Mouse (Mus musculus) left cerebral cortex, postnatal 10 days (tissue): ENCODE measurements around the gene Cyp4a12b. TPM values are rescaled to one million over a fixed set of nuclear protein-coding genes. Genes with fewer than 3 reads are reported as not detected.
"Not testable (repeated sequence)": the region's sequence is repeated elsewhere in the genome, so short reads cannot be mapped to it uniquely, and the experiment has no call there.

Source experiments
- DNase-seq, 2 experiments: peaks; one replicate each; pipeline ENCODE4 v3.0.0; 2021 to 2022; ENCODE audit warnings: low spot score in 2 of 2, mixed read lengths in 1 of 2; ENCODE audit errors: extremely low spot score in 1 of 2
- intact Hi-C: fragments of 180-260 bp; cut with DNase I; formaldehyde crosslinking; loops from one replicate; pipeline ENCODE4 v1.15.1; 2025
- total RNA-seq, 2 experiments: library from RNA; stranded (reverse); gene quantifications; 2 replicates each; pipeline ENCODE4 v1.2.3; 2021

Gene Cyp4a12b
- total RNA-seq: not detected

GRCm38 (mm10) chr4:115411324-115411723, at the start of gene Cyp4a12b:
Gene Cyp4a12b (plus strand): TSS chr4:115411624.
- DNase-seq, intact Hi-C loops: not testable (repeated sequence)

DNA sequence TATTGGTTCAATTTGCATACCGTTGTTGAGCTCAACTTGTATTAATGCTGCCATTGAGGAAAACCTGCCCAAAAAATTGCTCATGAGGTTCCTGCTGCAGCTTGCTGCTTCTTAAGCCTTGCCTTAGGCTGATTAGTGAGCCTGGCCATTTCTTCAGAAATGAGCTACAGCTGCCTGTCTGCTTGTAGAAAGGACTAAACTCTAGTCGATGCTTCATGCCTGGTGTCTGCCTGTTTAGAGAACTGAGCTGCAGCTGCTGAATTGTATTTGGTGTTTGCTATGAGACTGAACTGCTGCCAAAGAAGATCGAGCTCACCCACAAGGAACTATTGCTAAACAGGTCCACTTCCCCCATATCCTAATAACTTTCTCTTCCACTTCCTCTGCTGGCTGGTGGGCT, 45.8 kb upstream of the Cyp4a12b start:
- DNase-seq, intact Hi-C loops: not testable (repeated sequence)

GRCm38 (mm10) chr4:115368067-115368466, 43.4 kb upstream of the Cyp4a12b start:
- DNase-seq, intact Hi-C loops: not testable (repeated sequence)

DNA sequence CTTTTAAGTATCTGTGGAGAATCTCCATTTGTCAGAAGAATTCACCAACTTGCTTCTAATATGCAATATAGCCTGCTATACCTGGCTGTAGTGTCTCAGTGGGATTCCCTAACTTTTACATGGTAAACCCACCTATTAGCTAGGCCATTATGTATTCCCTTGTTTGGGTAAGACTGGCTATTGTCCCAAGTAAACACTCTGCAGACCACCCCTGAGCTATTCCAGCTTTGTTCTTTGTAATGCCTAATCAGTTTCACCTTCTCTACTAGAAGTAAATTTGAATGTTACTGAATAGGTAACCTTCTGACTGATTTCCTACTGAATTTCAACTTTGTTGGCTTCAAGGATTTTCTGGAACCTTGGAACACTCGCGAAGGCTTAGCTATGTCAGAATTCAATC, 15.2 kb upstream of the Cyp4a12b start:
- DNase-seq, intact Hi-C loops: not testable (repeated sequence)

GRCm38 (mm10) chr4:115396950-115397349, 14.5 kb upstream of the Cyp4a12b start:
- DNase-seq, intact Hi-C loops: not testable (repeated sequence)

DNA sequence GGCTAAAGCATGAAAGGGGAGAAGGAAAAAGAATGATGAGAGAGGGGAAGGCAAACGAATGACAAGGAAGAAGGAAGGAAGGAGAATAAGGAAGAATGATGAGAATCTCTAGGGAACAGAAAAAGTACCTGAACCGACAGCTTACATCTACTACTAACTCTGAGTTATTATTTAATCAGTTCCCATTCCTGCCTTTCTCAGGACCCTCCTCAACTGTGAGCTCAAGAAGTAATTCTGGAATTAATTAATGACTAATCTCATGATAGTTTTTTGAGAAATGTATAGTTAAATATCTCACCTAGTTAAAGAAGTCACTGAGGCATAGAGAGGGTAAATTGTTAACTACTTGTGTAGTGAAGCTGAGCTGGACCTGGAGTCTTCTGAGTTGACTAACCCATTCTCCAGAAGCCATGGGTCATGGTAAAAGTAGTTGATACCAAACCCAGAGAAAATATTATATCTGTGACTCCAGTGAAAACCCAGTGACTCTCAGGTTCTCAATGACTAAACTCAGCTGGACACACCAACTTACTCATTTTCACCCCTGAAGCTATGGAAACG, 39.2 kb downstream of the Cyp4a12b start:
- DNase-seq: no peak
- intact Hi-C loops: no loop called here

- DNase-seq: no peak
- intact Hi-C loops: no loop called here
Observed at GRCm38 (mm10) chr4:115452304-115452703, 40.9 kb downstream of the Cyp4a12b start, which contains the start of gene Cyp4a30b. Gene Cyp4a30b (plus strand): TSS chr4:115452604.

- intact Hi-C loops: not testable (repeated sequence)
Observed at GRCm38 (mm10) chr4:115473585-115473984, 62.2 kb downstream of the Cyp4a12b start.

DNA sequence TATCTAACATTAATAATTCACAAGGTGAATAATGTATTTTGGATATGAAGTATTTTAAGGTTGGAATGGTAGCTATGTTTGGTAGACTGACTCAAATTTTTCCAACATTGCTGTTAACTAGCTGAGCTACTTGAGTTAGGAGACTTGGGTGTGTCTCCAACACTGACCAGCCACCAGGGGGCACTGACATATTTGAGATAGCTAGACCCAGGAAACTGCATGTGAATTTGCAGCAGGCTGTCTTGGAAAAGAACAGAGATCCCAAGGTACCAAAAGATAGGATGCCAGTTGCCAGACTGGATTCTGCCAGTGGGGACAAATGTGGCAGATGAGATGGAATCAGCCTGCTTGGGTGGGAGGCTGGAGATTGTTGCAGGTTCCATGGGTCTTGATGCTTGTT, 64.6 kb downstream of the Cyp4a12b start:
- DNase-seq, intact Hi-C loops: not testable (repeated sequence)

More at GRCm38 (mm10) chr4:115473585-115473984, 62.2 kb downstream of the Cyp4a12b start:
- DNase-seq: not testable (repeated sequence)

GRCm38 (mm10) chr4:115481006-115481652, 69.7 kb downstream of the Cyp4a12b start:
- peak in 1 of 2 experiments; percentile 26 for DNase-seq
- intact Hi-C loops: loop anchor here (10.0 kb wide), 1 partner anchor 224 kb away; no protein-coding TSS in a partner anchor

Other genes starting within 250 kb of the Cyp4a12b start
- not detected for gene Cyp4a29, start 169.5 kb upstream of the Cyp4a12b start, total RNA-seq
- not detected for gene Cyp4a12a, start 112.6 kb upstream of the Cyp4a12b start, total RNA-seq
- gene Cyp4a30b, start 41.0 kb downstream of the Cyp4a12b start, total RNA-seq: not detected
- not detected for gene Cyp4a14, start 84.5 kb downstream of the Cyp4a12b start, total RNA-seq
- not detected for gene Cyp4a10, start 106.6 kb downstream of the Cyp4a12b start, total RNA-seq
- not detected for gene Cyp4a31, start 152.0 kb downstream of the Cyp4a12b start, total RNA-seq
- not detected for gene Cyp4a32, start 189.3 kb downstream of the Cyp4a12b start, total RNA-seq
- gene Cyp4b1, start 236.1 kb downstream of the Cyp4a12b start, total RNA-seq: 1 to 10 TPM; 2.7 to 2.9 TPM